Mouse (Mus musculus) forebrain, embryonic 14.5 days (tissue): ENCODE data around the gene Cbx5. TPM values are rescaled to one million over a fixed set of nuclear protein-coding genes. Genes with fewer than 3 reads are reported as not detected.

Experiments used
- ATAC-seq: fragments of 200-750 bp; cut with Nextera tagmentation; 2 replicates; pipeline ENCODE4 v1.8.0; 2017; ENCODE audit warnings: mild to moderate bottlenecking, moderate library complexity
- DNase-seq: peaks from one replicate; pipeline ENCODE4 v3.0.0-alpha.2; 2015; ENCODE audit warnings: low spot score
- H3K27ac ChIP-seq: fragments of 300-500 bp; sonication (generic); 2 replicates; pipeline ENCODE4 v1.5.1; 2014; ENCODE audit warnings: low read depth, mild to moderate bottlenecking, control low read depth, low read length, moderate library complexity
- H3K27me3 ChIP-seq: fragments of 300-500 bp; sonication (generic); replicated peaks from 2 replicates; pipeline ENCODE4 v1.6.1; 2014; ENCODE audit warnings: low read length, control low read depth, mixed read lengths; ENCODE audit not compliant: control insufficient read depth, insufficient read depth
- H3K36me3 ChIP-seq: fragments of 300-500 bp; sonication (generic); 2 replicates; pipeline ENCODE4 v1.6.1; 2014; ENCODE audit warnings: low read length, control low read depth; ENCODE audit not compliant: control insufficient read depth, insufficient read depth
- H3K4me1 ChIP-seq: fragments of 300-500 bp; sonication (generic); 2 replicates; pipeline ENCODE4 v1.6.1; 2014; ENCODE audit warnings: antibody characterized with exemption, low read length, control low read depth; ENCODE audit not compliant: control insufficient read depth, insufficient read depth
- H3K4me2 ChIP-seq: fragments of 300-500 bp; sonication (generic); 2 replicates; pipeline ENCODE4 v1.6.1; 2014; ENCODE audit warnings: mild to moderate bottlenecking, control low read depth, low read length
- H3K4me3 ChIP-seq: fragments of 300-500 bp; sonication (generic); 2 replicates; pipeline ENCODE4 v1.5.1; 2014; ENCODE audit warnings: low read depth, low read length, control low read depth
- H3K9ac ChIP-seq: fragments of 300-500 bp; sonication (generic); 2 replicates; pipeline ENCODE4 v1.6.1; 2014; ENCODE audit warnings: mild to moderate bottlenecking, low read length, control low read depth, moderate library complexity
- H3K9me3 ChIP-seq: fragments of 300-500 bp; sonication (generic); replicated peaks from 2 replicates; pipeline ENCODE4 v1.6.1; 2016; ENCODE audit warnings: low read length, control low read depth, mixed read lengths; ENCODE audit not compliant: control insufficient read depth
- WGBS: fragments of 180-500 bp; shearing (Covaris S2); extraction: QIAGEN DNeasy Blood & Tissue Kit; methylation state at CpG from one replicate; pipeline ENCODE4 v1.1.7; 2014; 5-methylcytosine and 5-hydroxymethylcytosine counted together
- microRNA counts: library from miRNA; unstranded; fragments of <30 nt; microRNA quantifications from one replicate; lab custom pipeline; 2016
- microRNA-seq: library from miRNA; unstranded; fragments of <30 nt; microRNA quantifications from one replicate; pipeline ENCODE4, GENCODE M21; 2016
- polyA plus RNA-seq: library from polyadenylated mRNA; unstranded; fragments of >200 nt; fragmentation: Nextera tagmentation; extraction: Ambion mirVana; gene quantifications from 2 replicates; pipeline ENCODE4 v1.2.1, GENCODE M21; 2014

The Cbx5 gene
- polyA plus RNA-seq, 1 experiment from 2014 or later, result 154 TPM

GRCm38 (mm10) chr15:103152371-103152770, 87.2 kb downstream of the Cbx5 start:
- H3K4me3 ChIP-seq, result no peak overlapping the region
- no peak overlapping the region for H3K9ac ChIP-seq
- DNase-seq (no peak), ATAC-seq (no peak)
- no peak overlapping the region for H3K4me2 ChIP-seq
- H3K9me3 ChIP-seq, result no peaks in the 10 kb centered on the region
- no peaks in the 10 kb centered on the region for H3K27me3 ChIP-seq
- 0 out of 2 replicates have a peak, but pooled peaks cover 4% of the 10 kb centered on the region for H3K36me3 ChIP-seq
- H3K4me1 ChIP-seq, result peaks cover 7% of the 10 kb centered on the region; the same call in 1 of the 2 replicates
- WGBS, result 83% methylated on average over 3 of the region's 3 CpGs
- H3K27ac ChIP-seq, result no peak overlapping the region

GRCm38 (mm10) chr15:103147779-103148178, 91.8 kb downstream of the Cbx5 start:
- Histone ChIP-seq H3K4me2 (no peak overlapping the region), H3K9me3 (no peaks in the 10 kb centered on the region), H3K9ac (no peak overlapping the region), H3K27ac (no peak overlapping the region), H3K27me3 (peaks cover 16% of the 10 kb centered on the region), H3K4me1 (peaks cover 10% of the 10 kb centered on the region), H3K36me3 (no peaks in the 10 kb centered on the region), H3K4me3 (no peak overlapping the region)
- ATAC-seq (peak; percentile 36; the same call in 1 of the 2 replicates), DNase-seq (peak; percentile 73)
- WGBS, result 18% methylated on average over 9 of the region's 9 CpGs

- Histone ChIP-seq H3K4me1 (peaks cover 10% of the 10 kb centered on the region), H3K4me3 (0 out of 2 replicates have a peak overlapping the region, but pooled peaks have one; percentile 37), H3K27me3 (peaks cover 16% of the 10 kb centered on the region), H3K27ac (peak overlapping the region; percentile 29; the same call in 1 of the 2 replicates), H3K9ac (peak overlapping the region; percentile 64; the same call in 1 of the 2 replicates), H3K9me3 (no peaks in the 10 kb centered on the region), H3K4me2 (peak overlapping the region; percentile 68; the same call in 1 of the 2 replicates), H3K36me3 (no peaks in the 10 kb centered on the region)
- DNase-seq (no peak), ATAC-seq (0 out of 2 replicates have a peak, but pooled peaks have one; percentile 30)
- WGBS, result 8% methylated on average over 3 of the region's 3 CpGs
These were observed 92.3 kb downstream of the Cbx5 start for GRCm38 (mm10) chr15:103147422-103147690.

GRCm38 (mm10) chr15:103146627-103147421, 92.8 kb downstream of the Cbx5 start:
- DNase-seq (peak; percentile 77), ATAC-seq (peak; percentile 68)
- peak overlapping the region; percentile 37 for H3K4me3 ChIP-seq
- H3K9me3 ChIP-seq, result no peaks in the 10 kb centered on the region
- 1% methylated on average over 56 of the region's 57 CpGs for WGBS
- H3K36me3 ChIP-seq, result no peaks in the 10 kb centered on the region
- peak overlapping the region; percentile 50; the same call in 1 of the 2 replicates for H3K27ac ChIP-seq
- H3K9ac ChIP-seq, result peak overlapping the region; percentile 64
- H3K27me3 ChIP-seq, result peaks cover 16% of the 10 kb centered on the region
- peaks cover 10% of the 10 kb centered on the region for H3K4me1 ChIP-seq
- H3K4me2 ChIP-seq, result peak overlapping the region; percentile 68

- H3K27me3 ChIP-seq, result peaks cover 16% of the 10 kb centered on the region
- no peaks in the 10 kb centered on the region for H3K9me3 ChIP-seq
- H3K4me2 ChIP-seq, result peak overlapping the region; percentile 68
- whole genome bisulfite sequencing, result 64% methylated on average over 11 of the region's 11 CpGs
- H3K4me3 ChIP-seq, result no peak overlapping the region
- no peaks in the 10 kb centered on the region for H3K36me3 ChIP-seq
- H3K9ac ChIP-seq, result no peak overlapping the region; the same call in 1 of the 2 replicates
- 0 out of 2 replicates have a peak overlapping the region, but pooled peaks have one; percentile 50 for H3K27ac ChIP-seq
- DNase-seq (peak; percentile 54), ATAC-seq (no peak; the same call in 1 of the 2 replicates)
- H3K4me1 ChIP-seq, result peaks cover 10% of the 10 kb centered on the region
These were observed 93.8 kb downstream of the Cbx5 start for GRCm38 (mm10) chr15:103145635-103146299.

- no peak overlapping the region for H3K9ac ChIP-seq
- ATAC-seq (no peak), DNase-seq (no peak)
- H3K4me2 ChIP-seq, result no peak overlapping the region
- no peak overlapping the region for H3K4me3 ChIP-seq
- no peak overlapping the region for H3K27ac ChIP-seq
- WGBS, result 57% methylated on average over 3 of the region's 3 CpGs
- peaks cover 10% of the 10 kb centered on the region for H3K4me1 ChIP-seq
- no peaks in the 10 kb centered on the region for H3K36me3 ChIP-seq
- H3K9me3 ChIP-seq, result no peaks in the 10 kb centered on the region
- peaks cover 16% of the 10 kb centered on the region for H3K27me3 ChIP-seq
These were observed 95.4 kb downstream of the Cbx5 start for GRCm38 (mm10) chr15:103144176-103144575.

MicroRNA genes within 50 kb of the gene (microRNA counts, 519-probe panel; counts per million panel counts)
- 4,755 counts per million, percentile 69 among the panel's probes with 10 or more counts for microRNA mmu-miR-148b (lab: Ali Mortazavi, UCI)

Small RNA genes lying within 50 kb of the gene (microRNA-seq; reads per million reads assigned to microRNA genes)
- gene Mir148b, result 231 reads per million, percentile 67 among the genes with 10 or more reads in this experiment

Other genes starting within 250 kb of the Cbx5 start
- not detected in 2 replicates for gene Hoxc8, start 249.2 kb downstream of the Cbx5 start, polyA plus RNA-seq
- not detected in 2 replicates for gene Hoxc6, start 241.6 kb downstream of the Cbx5 start, polyA plus RNA-seq
- not detected in 2 replicates for gene Hoxc4, start 220.9 kb downstream of the Cbx5 start, polyA plus RNA-seq
- gene Smug1, start 72.7 kb downstream of the Cbx5 start, polyA plus RNA-seq, result 25.3 and 26.5 TPM in 2 replicates
- gene Hnrnpa1, start 616 bp upstream of the Cbx5 start, polyA plus RNA-seq, result 790 and 857 TPM in 2 replicates
- 0.42 and 1.1 TPM in 2 replicates for gene Nfe2, start 18.6 kb upstream of the Cbx5 start, polyA plus RNA-seq
- gene Copz1, start 32.9 kb upstream of the Cbx5 start, polyA plus RNA-seq, result 261 and 271 TPM in 2 replicates
- 0.39 and 0.47 TPM in 2 replicates for gene Gpr84, start 70.8 kb upstream of the Cbx5 start, polyA plus RNA-seq
- 11.7 and 13.9 TPM in 2 replicates for gene Zfp385a, start 100.3 kb upstream of the Cbx5 start, polyA plus RNA-seq
- gene Itga5, start 126.9 kb upstream of the Cbx5 start, polyA plus RNA-seq, result 5.3 and 7.7 TPM in 2 replicates
- gene Gtsf1, start 190.7 kb upstream of the Cbx5 start, polyA plus RNA-seq, result not detected in 2 replicates
- gene Gtsf2, start 208.7 kb upstream of the Cbx5 start, polyA plus RNA-seq, result not detected in 2 replicates
- gene Nckap1l, start 214.0 kb upstream of the Cbx5 start, polyA plus RNA-seq, result 1.9 and 2.3 TPM in 2 replicates